Mouse (Mus musculus): ENCODE results near the gene Olfr331. TPM values are rescaled to one million over a fixed set of nuclear protein-coding genes. Genes with fewer than 3 reads are reported as not detected.
"Not testable (repeated sequence)": the region's sequence is repeated elsewhere in the genome, so short reads cannot be mapped to it uniquely, and the experiment has no call there.

The Olfr331 gene
- not detected in 2 replicates for polyA plus RNA-seq (2015; fragmentation: Nextera tagmentation; extraction: Ambion mirVana)

DNA sequence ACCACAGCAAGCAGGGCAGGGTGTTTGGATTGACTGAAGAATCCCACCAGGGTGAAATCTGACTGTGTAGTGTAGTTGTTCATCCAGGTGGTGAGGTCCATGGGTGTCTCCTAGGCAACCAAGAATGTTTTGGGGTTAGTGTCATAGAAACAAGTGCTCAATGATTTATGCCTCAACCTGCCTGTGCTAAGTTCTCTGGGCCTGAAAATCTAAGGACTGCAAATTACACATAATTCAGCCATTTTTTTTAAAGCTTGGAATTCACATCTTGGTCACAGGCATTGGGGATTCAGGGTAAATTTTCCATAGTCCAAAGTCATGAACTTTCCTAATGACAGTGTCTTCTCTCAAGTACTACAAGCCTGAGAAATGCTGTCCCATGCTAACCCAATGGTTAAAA, at the start of gene Olfr331:
Gene Olfr331 (minus strand): TSS at position 101 of the 400 bp plus-strand sequence.
- H3K9ac ChIP-seq; H3K4me3 ChIP-seq; H3K9me3 ChIP-seq; H3K4me2 ChIP-seq; H3K27ac ChIP-seq; H3K27me3 ChIP-seq (replicated peaks); H3K36me3 ChIP-seq (replicated peaks); H3K4me1 ChIP-seq; ATAC-seq (replicated peaks): not testable (repeated sequence)

DNA sequence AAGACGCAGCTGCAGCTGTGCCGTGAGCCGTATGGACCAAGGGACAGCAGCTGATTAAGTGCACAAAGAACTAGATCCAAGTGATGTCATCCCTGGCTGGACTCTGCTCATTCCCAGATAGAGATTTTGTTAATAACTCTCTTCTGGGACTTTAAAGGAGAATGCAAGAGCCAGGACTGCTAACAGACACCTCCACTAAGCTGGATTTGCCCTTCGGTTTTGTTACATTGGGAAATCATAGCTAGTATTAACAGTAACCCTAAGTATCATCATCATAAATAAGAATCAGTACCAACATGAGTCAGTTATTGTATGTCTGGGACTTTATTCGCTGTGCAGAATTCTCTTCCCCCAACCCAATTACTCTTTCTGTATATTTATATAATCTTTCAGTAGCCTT, 44.0 kb upstream of the Olfr331 start, which contains the start of gene Olfr329-ps:
Gene Olfr329-ps (minus strand): TSS at position 101 of the 400 bp plus-strand sequence.
- 79% methylated on average over 5 of the region's 5 CpGs for WGBS

DNA sequence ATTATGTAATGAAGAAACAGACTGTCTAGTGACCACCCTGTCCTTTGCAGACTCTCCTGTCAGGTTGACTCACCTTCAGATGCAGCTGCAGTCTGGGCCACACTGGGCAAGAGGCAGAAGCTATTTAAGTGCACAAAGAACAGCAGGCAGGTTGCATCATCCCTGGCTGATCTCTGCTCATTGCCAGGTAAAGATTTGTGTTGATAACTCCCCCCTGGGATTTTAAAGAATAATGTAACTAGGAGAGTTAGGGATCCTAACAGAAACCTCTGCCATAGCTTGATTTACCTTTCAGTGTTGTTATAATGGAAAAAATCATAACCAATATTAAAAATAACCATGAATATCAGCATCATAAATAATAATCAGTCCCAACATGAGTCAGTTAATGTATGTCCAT, 32.4 kb upstream of the Olfr331 start, which contains the start of gene Olfr330:
Gene Olfr330 (minus strand): TSS at position 101 of the 400 bp plus-strand sequence.
- H3K4me2 ChIP-seq; H3K9me3 ChIP-seq; H3K27me3 ChIP-seq (replicated peaks); H3K4me3 ChIP-seq; H3K36me3 ChIP-seq (replicated peaks); H3K9ac ChIP-seq; ATAC-seq (replicated peaks); H3K4me1 ChIP-seq; H3K27ac ChIP-seq: not testable (repeated sequence)

More for the DNA sequence above, 44.0 kb upstream of the Olfr331 start, which contains the start of gene Olfr329-ps:
- no peaks in the 10 kb centered on the region for H3K4me1 ChIP-seq
- H3K27ac ChIP-seq = no peak within 1 kb of the TSS
- no peak for ATAC-seq (replicated peaks)
- H3K4me2 ChIP-seq = no peak within 1 kb of the TSS
- no peaks in the 10 kb centered on the region for H3K36me3 ChIP-seq (replicated peaks)
- no peak within 1 kb of the TSS for H3K4me3 ChIP-seq
- H3K27me3 ChIP-seq (replicated peaks) = no peaks in the 10 kb centered on the region
- H3K9me3 ChIP-seq = no peaks in the 10 kb centered on the region
- no peak within 1 kb of the TSS for H3K9ac ChIP-seq

DNA sequence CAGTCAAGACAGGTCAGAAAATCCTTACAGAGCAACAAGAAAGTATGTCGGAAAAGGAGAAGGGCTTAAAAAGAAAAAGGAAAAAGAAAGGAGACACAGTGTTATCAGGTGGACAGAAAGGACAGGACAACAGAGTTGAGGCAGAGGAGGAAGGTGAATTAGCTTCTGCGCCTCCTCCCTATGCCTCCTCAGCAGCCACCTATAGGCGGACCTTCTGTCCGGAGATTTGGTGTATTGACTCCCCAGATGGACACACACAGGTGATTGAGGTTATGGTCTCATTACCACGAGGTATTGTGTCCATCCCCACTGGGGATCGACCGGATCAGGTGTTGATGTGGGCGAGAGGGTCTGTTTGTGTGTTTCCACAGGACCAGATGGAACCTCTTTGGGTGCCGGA, 17.4 kb upstream of the Olfr331 start:
- not testable (repeated sequence) for H3K27ac ChIP-seq; H3K4me3 ChIP-seq; H3K27me3 ChIP-seq (replicated peaks); H3K4me1 ChIP-seq; H3K4me2 ChIP-seq; H3K9ac ChIP-seq; H3K36me3 ChIP-seq (replicated peaks); H3K9me3 ChIP-seq; ATAC-seq (replicated peaks)
- WGBS = 90% methylated on average over 7 of the region's 9 CpGs

DNA sequence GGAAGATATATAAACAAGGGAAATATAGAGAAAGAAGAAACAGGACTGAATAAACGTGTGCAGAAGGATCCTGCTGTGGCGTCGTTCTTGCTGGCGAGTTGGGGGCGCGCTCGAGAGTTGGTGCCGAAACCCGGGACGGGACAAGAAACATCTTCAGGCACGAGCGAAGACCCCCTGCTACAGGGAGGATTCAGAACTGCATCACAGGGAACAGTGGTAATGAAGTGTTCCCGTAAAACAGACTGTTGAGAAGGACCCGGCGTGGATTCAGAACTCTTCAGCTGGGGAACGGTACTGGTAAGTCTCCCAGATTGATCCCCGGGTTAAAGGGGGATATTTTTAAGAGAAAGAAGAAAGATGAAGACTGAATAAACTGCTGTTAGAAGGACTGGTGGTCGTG, 16.5 kb upstream of the Olfr331 start:
- not testable (repeated sequence) for H3K27ac ChIP-seq; H3K36me3 ChIP-seq (replicated peaks); H3K4me3 ChIP-seq; H3K27me3 ChIP-seq (replicated peaks); H3K9ac ChIP-seq; H3K9me3 ChIP-seq; ATAC-seq (replicated peaks); H3K4me1 ChIP-seq; H3K4me2 ChIP-seq
- WGBS = 96% methylated on average over 17 of the region's 18 CpGs

DNA sequence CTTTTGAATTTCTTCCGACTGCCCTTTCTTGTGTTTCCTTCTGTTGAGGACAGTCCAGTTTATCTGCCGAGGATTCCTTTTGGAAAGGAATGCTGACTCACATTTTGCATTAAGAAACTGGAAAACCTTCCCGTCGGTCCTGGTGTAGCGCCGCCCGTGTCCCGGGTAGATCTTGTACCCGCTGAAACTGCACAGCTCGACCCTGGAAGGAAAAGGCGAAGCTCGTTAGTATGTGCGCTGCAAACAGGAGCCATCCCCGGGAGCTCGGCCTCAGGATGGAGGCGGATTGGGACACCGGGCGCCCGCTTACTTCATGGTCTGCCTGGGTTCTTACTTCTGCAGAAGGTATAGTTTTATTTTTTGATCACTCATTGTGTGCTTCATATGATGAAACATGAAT, 6.7 kb upstream of the Olfr331 start:
- ATAC-seq (replicated peaks); H3K9me3 ChIP-seq; H3K9ac ChIP-seq; H3K27me3 ChIP-seq (replicated peaks); H3K36me3 ChIP-seq (replicated peaks); H3K4me3 ChIP-seq; H3K27ac ChIP-seq; H3K4me1 ChIP-seq; H3K4me2 ChIP-seq: not testable (repeated sequence)
- 87% methylated on average over 19 of the region's 19 CpGs for WGBS

DNA sequence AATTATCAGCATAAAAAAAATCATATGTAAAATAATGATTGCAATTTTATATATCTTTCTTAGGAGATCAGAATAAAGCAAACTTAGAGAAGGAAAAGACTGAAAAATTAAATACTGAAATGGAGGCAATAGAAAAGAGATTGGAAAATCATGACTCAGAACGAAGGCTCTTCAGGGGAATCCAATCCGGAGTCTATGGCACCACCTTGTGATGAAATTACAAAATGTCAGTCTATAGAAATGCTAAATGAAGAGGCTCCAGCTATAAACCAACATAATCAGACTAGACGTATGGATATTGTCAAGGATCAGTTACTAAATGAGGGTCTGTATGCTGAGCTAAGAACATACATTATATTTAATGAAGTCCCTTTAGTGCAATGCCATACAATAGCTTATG, 3.1 kb downstream of the Olfr331 start:
- Histone ChIP-seq H3K27ac (no peak overlapping the region), H3K27me3 (replicated peaks) (no peaks in the 10 kb centered on the region), H3K9ac (no peak overlapping the region), H3K4me1 (no peaks in the 10 kb centered on the region), H3K4me2 (no peak overlapping the region), H3K4me3 (no peak overlapping the region), H3K36me3 (replicated peaks) (no peaks in the 10 kb centered on the region), H3K9me3 (no peaks in the 10 kb centered on the region)
- WGBS = 51% methylated on average over 3 of the region's 3 CpGs
- ATAC-seq (replicated peaks) = no peak

DNA sequence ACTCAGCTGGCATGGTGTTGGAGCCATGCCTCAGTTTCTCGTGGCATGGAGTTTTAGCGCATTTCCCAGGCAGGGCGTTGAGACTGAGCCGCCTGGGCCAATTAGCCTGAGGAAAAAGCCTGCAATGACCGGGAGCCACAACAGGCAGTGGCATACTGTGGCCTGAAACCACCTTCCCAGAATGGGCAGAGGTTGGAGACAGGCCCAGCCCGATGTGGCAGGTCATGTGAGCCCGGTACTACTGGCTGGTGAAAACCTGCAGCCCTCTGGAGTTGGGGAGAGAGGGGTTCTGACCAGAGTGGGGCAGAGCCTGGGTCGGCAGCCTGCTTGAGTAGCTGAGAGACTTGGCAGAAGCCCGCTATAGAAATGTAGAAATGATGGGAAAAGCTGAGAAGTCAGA, 3.6 kb downstream of the Olfr331 start:
- 88% methylated on average over 9 of the region's 9 CpGs for WGBS
- H3K9ac ChIP-seq = no peak overlapping the region

DNA sequence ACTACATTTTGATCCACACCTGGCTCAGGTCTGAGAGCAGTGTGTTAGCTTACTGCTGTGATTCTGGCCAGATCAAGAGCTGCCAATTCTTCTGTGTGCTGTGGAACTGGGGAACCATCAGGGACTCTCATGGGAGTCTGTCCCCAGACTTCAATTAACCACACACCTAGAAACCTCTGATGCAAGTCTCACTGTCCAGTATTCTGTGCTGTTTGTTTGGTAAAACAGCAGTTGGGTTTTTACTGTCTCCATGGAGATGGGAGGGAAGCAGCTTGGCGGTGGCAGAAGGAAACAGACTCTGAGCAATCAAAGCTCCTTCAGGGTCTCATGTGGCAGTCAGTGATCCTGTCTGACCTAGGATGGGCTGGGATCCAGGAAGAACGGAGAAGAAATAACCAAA, 9.9 kb downstream of the Olfr331 start, which contains the start of gene Olfr332:
Gene Olfr332 (minus strand): TSS at position 101 of the 400 bp plus-strand sequence.
- no peaks in the 10 kb centered on the region for H3K27me3 ChIP-seq (replicated peaks)
- 85% methylated on average over 2 of the region's 2 CpGs for WGBS
- H3K4me2 ChIP-seq = no peak within 1 kb of the TSS
- H3K4me3 ChIP-seq = no peak within 1 kb of the TSS
- H3K27ac ChIP-seq = no peak within 1 kb of the TSS
- H3K36me3 ChIP-seq (replicated peaks) = no peaks in the 10 kb centered on the region
- no peak for ATAC-seq (replicated peaks)
- H3K9me3 ChIP-seq = no peaks in the 10 kb centered on the region
- no peaks in the 10 kb centered on the region for H3K4me1 ChIP-seq
- no peak within 1 kb of the TSS for H3K9ac ChIP-seq

More for the DNA sequence above, 3.6 kb downstream of the Olfr331 start:
- H3K36me3 ChIP-seq (replicated peaks) = no peaks in the 10 kb centered on the region
- no peak overlapping the region for H3K4me2 ChIP-seq
- no peaks in the 10 kb centered on the region for H3K27me3 ChIP-seq (replicated peaks)
- H3K4me1 ChIP-seq = no peaks in the 10 kb centered on the region
- ATAC-seq (replicated peaks) = no peak
- no peaks in the 10 kb centered on the region for H3K9me3 ChIP-seq
- no peak overlapping the region for H3K27ac ChIP-seq
- no peak overlapping the region for H3K4me3 ChIP-seq

DNA sequence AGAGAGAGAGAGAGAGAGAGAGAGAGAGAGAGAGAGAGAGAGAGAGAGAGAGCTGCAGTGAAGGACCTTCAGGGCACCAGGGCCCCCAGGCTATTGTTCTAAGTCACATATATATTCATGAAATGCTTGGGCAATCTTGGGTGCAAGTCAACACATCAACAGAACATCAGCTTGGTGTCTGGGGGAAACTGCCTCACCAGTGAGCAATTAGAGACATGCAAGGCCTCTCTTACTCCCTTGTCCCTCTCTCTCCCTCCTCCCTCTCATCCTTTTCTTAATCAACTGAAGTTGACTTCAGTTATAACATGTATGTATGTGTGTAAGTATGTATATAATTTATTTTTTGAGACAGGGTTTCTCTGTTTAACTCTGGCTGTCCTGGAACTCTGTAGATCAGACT, 40.2 kb downstream of the Olfr331 start, which contains the start of gene Olfr30:
Gene Olfr30 (minus strand): TSS at position 101 of the 400 bp plus-strand sequence.
- Histone ChIP-seq H3K36me3 (replicated peaks) (no peaks in the 10 kb centered on the region), H3K4me3 (no peak within 1 kb of the TSS), H3K27me3 (replicated peaks) (no peaks in the 10 kb centered on the region), H3K4me2 (no peak within 1 kb of the TSS), H3K4me1 (no peaks in the 10 kb centered on the region), H3K9me3 (no peaks in the 10 kb centered on the region), H3K27ac (no peak within 1 kb of the TSS), H3K9ac (no peak within 1 kb of the TSS)
- no peak for ATAC-seq (replicated peaks)

DNA sequence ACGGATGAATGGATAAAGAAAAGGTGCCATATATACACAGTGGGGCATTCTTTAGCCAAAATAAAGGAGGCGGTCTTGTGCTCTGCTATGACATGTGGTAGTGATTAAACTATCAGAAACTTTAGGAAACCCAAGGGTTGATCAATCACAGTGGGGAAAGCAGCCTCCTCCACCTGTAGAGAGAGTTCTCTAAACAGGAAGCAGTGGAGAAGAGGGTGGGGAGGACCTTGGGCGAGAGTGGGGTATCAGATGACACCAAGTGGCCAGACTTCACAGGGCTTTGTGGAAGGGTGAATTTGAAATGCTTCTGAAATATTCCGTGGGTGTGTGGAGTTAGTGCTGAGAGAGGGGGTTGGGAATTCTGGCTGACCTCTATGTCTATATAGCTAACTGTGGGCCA, 48.8 kb downstream of the Olfr331 start:
- WGBS = 75% methylated on average over 4 of the region's 4 CpGs

DNA sequence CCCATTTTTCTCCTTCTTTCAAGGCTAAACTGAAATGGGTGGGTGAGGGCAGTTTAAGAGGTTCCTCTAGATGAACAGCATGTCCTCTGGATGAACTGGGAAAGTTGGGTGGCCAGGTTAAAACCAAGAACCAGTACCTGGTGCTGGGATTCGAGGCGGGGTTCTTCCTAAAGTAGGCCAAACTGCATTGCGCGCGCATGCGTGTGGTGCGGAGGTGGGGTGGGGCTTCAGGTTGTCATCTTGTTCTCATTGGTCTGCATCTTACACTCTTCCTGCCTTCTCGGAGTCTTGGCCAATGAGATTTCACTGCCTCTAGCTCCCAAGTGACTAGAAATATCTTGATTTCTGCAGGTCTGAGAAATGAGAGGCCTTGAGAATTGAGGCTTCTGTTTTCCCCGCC, 49.6 kb downstream of the Olfr331 start, which contains the start of gene Lypd9:
Gene Lypd9 (minus strand): TSS at position 165 of the 400 bp plus-strand sequence.
- Histone ChIP-seq H3K27me3 (replicated peaks) (no peaks in the 10 kb centered on the region), H3K9me3 (no peaks in the 10 kb centered on the region), H3K36me3 (replicated peaks) (no peaks in the 10 kb centered on the region), H3K9ac (no peak within 1 kb of the TSS), H3K4me2 (no peak within 1 kb of the TSS), H3K4me1 (no peaks in the 10 kb centered on the region), H3K4me3 (no peak within 1 kb of the TSS), H3K27ac (no peak within 1 kb of the TSS)
- no peak for ATAC-seq (replicated peaks)
- WGBS = 96% methylated on average over 9 of the region's 9 CpGs

More for the DNA sequence above, 48.8 kb downstream of the Olfr331 start:
- Histone ChIP-seq H3K9ac (no peak overlapping the region), H3K4me2 (no peak overlapping the region), H3K4me3 (no peak overlapping the region), H3K27ac (no peak overlapping the region), H3K27me3 (replicated peaks) (no peaks in the 10 kb centered on the region), H3K36me3 (replicated peaks) (no peaks in the 10 kb centered on the region), H3K4me1 (no peaks in the 10 kb centered on the region), H3K9me3 (no peaks in the 10 kb centered on the region)
- no peak for ATAC-seq (replicated peaks)
